Mouse (Mus musculus) urinary bladder, postnatal 25 days (tissue): ENCODE results near the gene Kcns3.
"Not testable (repeated sequence)": the region's sequence is repeated elsewhere in the genome, so short reads cannot be mapped to it uniquely, and the experiment has no call there.

ENCODE experiments used
- DNase-seq: peaks from one replicate; pipeline ENCODE4 v3.0.0; 2022; ENCODE audit warnings: low spot score

The Kcns3 gene

GRCm38 (mm10) chr12:11071079-11071478, 79.8 kb downstream of the Kcns3 start:
- no peak for DNase-seq

GRCm38 (mm10) chr12:11066865-11067264, 84.0 kb downstream of the Kcns3 start:
- DNase-seq = no peak

GRCm38 (mm10) chr12:11052676-11053075, 98.2 kb downstream of the Kcns3 start:
- not testable (repeated sequence) for DNase-seq

GRCm38 (mm10) chr12:11041821-11042220, 109.0 kb downstream of the Kcns3 start:
- DNase-seq = no peak
